Mouse (Mus musculus): ENCODE data around the gene Col25a1.

Col25a1 gene

GRCm38 (mm10) chr3:130601491-130601890, 470.2 kb downstream of the Col25a1 start:
- no peak for DNase-seq

DNA sequence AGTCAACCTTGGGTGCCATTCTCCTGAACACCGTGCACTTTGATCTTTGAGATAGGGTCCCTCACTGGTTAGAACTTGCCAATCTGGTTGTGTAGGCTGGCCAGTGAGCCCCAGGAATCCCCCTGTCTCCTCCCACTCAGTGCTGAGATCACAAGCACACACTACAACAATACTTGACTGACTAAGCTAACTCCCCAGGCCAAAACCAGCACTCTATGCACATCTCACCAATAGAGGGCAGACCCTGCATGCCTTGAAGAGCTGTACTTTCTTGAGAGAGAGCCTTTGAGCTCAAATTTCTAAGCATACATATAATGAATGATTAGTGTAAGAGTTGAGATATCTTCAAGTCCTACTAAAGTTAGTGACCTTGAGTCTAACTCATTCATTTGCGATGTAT, 476.6 kb downstream of the Col25a1 start:
- peak; percentile 34 for DNase-seq

- DNase-seq: no peak
Measured at GRCm38 (mm10) chr3:130614444-130614843, 483.1 kb downstream of the Col25a1 start.

- DNase-seq: no peak
Measured at GRCm38 (mm10) chr3:130615625-130616024, 484.3 kb downstream of the Col25a1 start.

GRCm38 (mm10) chr3:130617439-130617898, 486.2 kb downstream of the Col25a1 start, which contains the start of gene Etnppl:
Etnppl (plus strand) TSS chr3:130617448.
- DNase-seq: no peak

- DNase-seq: no peak
Measured at GRCm38 (mm10) chr3:130620517-130621146, 489.3 kb downstream of the Col25a1 start.

GRCm38 (mm10) chr3:130628358-130628757, 497.1 kb downstream of the Col25a1 start:
- DNase-seq: no peak

- peak; percentile 30 for DNase-seq
Measured at GRCm38 (mm10) chr3:130633859-130634258, 502.6 kb downstream of the Col25a1 start.

GRCm38 (mm10) chr3:130646110-130646810, 515.0 kb downstream of the Col25a1 start:
- DNase-seq: no peak

Measured in lung, postnatal 36 days (tissue).